Mouse (Mus musculus) heart, adult 18-20 months (tissue): ENCODE data around the gene Susd5. TPM values are rescaled to one million over a fixed set of nuclear protein-coding genes. Genes with fewer than 3 reads are reported as not detected.

Experiments
- DNase-seq, 2 experiments: peaks; one replicate each; pipeline ENCODE4 v3.0.0; 2021 to 2022; ENCODE audit warnings: mixed read lengths in 1 of 2
- long read RNA-seq, 2 experiments: library from polyadenylated mRNA; stranded (forward); transcript quantifications; one replicate each; pipeline ENCODE4 v2.0.0; 2021
- total RNA-seq, 2 experiments: library from RNA; stranded (reverse); gene quantifications; 2 replicates each; pipeline ENCODE4 v1.2.3; 2021

Gene Susd5
- total RNA-seq, result 1 to 10 TPM; 1.1 to 1.2 TPM
- long read RNA-seq, experiment 1, full-length matches to known transcripts, result 1 of 1 reads
- long read RNA-seq, experiment 1, partial matches to known transcripts, result 0 of 1 reads
- long read RNA-seq, experiment 1, other reads (novel, unspliced or antisense), result 0 of 1 reads
- long read RNA-seq, experiment 2, result 0 reads

- DNase-seq, result no peak
Measured at GRCm38 (mm10) chr9:114057090-114057796, at the start of gene Susd5. Susd5 (plus strand) TSS chr9:114057140.

- DNase-seq, result no peak
Measured at GRCm38 (mm10) chr9:114007850-114008350, 49.0 kb upstream of the Susd5 start.

DNA sequence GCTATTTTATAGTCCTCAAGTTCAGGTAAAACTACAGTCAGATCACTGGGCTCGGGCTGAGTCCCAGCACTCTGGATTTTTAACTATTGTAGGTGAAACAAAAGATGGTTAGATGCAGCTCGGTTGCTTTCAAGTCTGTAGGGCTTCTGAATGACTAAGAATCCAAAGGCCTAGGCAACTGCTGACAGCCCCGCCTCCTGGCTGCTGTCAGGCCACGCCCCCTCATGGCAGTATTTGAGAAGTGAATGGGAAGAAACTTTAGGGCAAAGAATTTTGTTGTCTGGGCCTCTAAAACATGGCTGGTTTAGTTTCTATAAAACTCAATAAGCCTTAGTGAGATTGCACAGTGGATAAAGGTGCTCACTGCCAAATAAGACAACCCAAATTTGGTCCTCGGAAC lies 47.4 kb upstream of the Susd5 start:
- peak in 1 of 2 experiments; percentile 14 for DNase-seq

- DNase-seq, result no peak
Measured at GRCm38 (mm10) chr9:114011203-114011602, 45.7 kb upstream of the Susd5 start.

DNA sequence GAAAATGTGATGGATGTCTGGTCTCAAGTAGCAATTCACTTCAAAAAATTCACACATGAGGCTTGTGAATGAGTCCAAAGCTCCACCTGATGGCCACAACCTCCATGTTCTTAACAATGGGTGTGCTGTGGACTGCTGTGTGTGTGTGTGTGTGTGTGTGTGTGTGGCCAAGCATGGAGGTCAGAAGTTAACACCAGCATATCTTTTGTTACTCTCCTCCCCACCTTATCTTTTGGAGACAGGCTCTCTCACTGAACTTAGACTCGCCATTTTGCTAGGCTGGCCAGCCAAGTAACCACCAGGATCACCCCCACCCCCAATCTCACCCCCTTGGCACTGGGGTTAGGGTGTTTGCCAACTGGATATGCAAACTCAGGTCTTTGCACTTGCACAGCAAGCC lies 42.9 kb upstream of the Susd5 start:
- no peak for DNase-seq

DNA sequence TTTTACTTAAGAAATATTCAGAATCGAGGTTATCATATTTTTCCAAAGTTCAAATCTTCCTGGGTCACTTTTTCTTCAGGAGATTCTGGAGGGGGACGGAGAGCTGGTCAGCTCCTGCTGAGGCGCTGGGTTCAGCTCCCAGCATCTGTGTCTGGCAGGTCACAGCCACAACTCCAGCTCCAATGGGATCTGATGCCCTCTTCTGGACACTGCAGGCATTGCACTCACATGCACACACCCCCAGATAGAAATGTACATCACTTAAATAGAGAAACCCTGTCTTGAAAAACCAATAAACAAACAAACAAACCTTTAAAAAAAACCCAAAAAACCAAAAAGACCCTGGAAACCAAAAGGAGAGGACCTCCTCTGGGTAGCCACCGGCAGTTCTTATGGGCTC lies 41.2 kb upstream of the Susd5 start:
- DNase-seq, result no peak

- no peak for DNase-seq
Measured at GRCm38 (mm10) chr9:114016402-114016801, 40.5 kb upstream of the Susd5 start.

- DNase-seq, result no peak
Measured at GRCm38 (mm10) chr9:114019012-114019762, 37.8 kb upstream of the Susd5 start.

- DNase-seq, result no peak
Measured at GRCm38 (mm10) chr9:114022141-114022540, 34.8 kb upstream of the Susd5 start.

- no peak for DNase-seq
Measured at GRCm38 (mm10) chr9:114025182-114025581, 31.8 kb upstream of the Susd5 start.

DNA sequence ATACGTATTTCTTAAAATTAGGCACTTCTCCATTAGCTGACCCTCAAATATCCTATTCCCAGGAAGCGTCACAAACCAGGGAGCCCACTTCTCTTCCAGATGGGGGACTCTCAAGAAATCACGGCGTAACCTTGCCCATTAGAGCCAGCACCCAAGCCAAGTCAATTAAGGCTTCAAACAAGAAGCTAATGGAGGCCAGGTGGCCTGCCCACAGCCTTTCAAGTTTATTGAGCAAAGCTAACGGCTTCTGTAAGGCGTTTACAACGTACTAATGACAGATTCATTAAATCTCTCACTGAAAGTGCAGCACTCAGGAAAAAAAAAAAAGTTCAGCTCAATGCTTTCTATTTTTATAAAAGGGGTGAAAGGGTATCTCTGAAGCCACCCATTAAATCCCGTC lies 31.1 kb upstream of the Susd5 start:
- no peak for DNase-seq

GRCm38 (mm10) chr9:114026261-114026934 lies 30.5 kb upstream of the Susd5 start:
- DNase-seq, result peak; percentile 18 to 44

DNA sequence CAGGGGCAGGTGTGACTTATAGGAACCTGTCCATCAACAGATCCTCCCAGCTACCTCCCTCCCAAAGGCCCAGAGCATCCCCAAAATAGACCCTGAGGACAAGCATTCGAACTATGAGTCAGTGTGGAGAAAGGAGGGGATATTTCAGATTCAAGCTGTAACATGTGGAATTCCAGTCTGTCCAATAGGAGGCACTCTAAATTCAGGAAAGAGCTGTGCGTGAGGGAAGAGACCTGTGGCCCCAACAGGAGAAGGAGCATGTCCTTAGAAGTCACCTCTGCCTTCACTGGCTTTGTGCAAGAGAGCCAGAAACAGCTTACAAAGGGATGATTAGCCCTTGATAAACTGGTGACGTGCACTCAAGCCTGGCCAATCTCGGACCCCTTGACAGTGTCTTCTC lies 16.0 kb upstream of the Susd5 start:
- no peak for DNase-seq

GRCm38 (mm10) chr9:114042490-114042889 lies 14.4 kb upstream of the Susd5 start:
- DNase-seq, result no peak

GRCm38 (mm10) chr9:114044446-114044845 lies 12.5 kb upstream of the Susd5 start:
- DNase-seq, result no peak

- no peak for DNase-seq
Measured at GRCm38 (mm10) chr9:114046028-114046427, 10.9 kb upstream of the Susd5 start, which contains the start of gene Fbxl2. Fbxl2 (minus strand) TSS chr9:114046191.

GRCm38 (mm10) chr9:114046676-114047075 lies 10.3 kb upstream of the Susd5 start:
- no peak for DNase-seq

- no peak for DNase-seq
Measured at GRCm38 (mm10) chr9:114050106-114050505, 6.8 kb upstream of the Susd5 start.

- DNase-seq, result no peak
Measured at GRCm38 (mm10) chr9:114050778-114051177, 6.2 kb upstream of the Susd5 start.

- no peak for DNase-seq
Measured at GRCm38 (mm10) chr9:114052031-114052430, 4.9 kb upstream of the Susd5 start.

GRCm38 (mm10) chr9:114052866-114053265 lies 4.1 kb upstream of the Susd5 start:
- DNase-seq, result no peak

- DNase-seq, result no peak
Measured at GRCm38 (mm10) chr9:114068494-114069053, 11.6 kb downstream of the Susd5 start.
